Mouse (Mus musculus) stomach, postnatal 0 days (tissue): Measurements from ENCODE around the gene Pgap3. TPM values are rescaled to one million over a fixed set of nuclear protein-coding genes. Genes with fewer than 3 reads are reported as not detected.

Source experiments
- ATAC-seq: fragments of 200-750 bp; cut with Nextera tagmentation; 2 replicates; pipeline ENCODE4 v1.8.0; 2017; ENCODE audit not compliant: low FRiP score, low TSS enrichment
- DNase-seq: peaks from one replicate; pipeline ENCODE4 v3.0.0-alpha.2; 2016; ENCODE audit warnings: low spot score
- H3K27ac ChIP-seq: fragments of 300-500 bp; sonication (generic); replicated peaks from 2 replicates; pipeline ENCODE4 v1.5.1; 2014; ENCODE audit warnings: mild to moderate bottlenecking, control low read depth
- H3K27me3 ChIP-seq: fragments of 300-500 bp; sonication (generic); 2 replicates; pipeline ENCODE4 v1.6.1; 2014; ENCODE audit warnings: low read length; ENCODE audit not compliant: control insufficient read depth, insufficient read depth
- H3K36me3 ChIP-seq: fragments of 300-500 bp; sonication (generic); 2 replicates; pipeline ENCODE4 v1.6.1; 2014; ENCODE audit warnings: low read length, mixed read lengths; ENCODE audit not compliant: control insufficient read depth, insufficient read depth
- H3K4me1 ChIP-seq: fragments of 300-500 bp; sonication (generic); replicated peaks from 2 replicates; pipeline ENCODE4 v1.6.1; 2014; ENCODE audit warnings: antibody characterized with exemption; ENCODE audit not compliant: control insufficient read depth, insufficient read depth
- H3K4me2 ChIP-seq: fragments of 300-500 bp; sonication (generic); replicated peaks from 2 replicates; pipeline ENCODE4 v1.6.1; 2014; ENCODE audit warnings: low read depth, mild to moderate bottlenecking, control low read depth, moderate library complexity
- H3K4me3 ChIP-seq: fragments of 300-500 bp; sonication (generic); 2 replicates; pipeline ENCODE4 v1.5.1; 2014; ENCODE audit warnings: low read depth, low read length, control low read depth
- H3K9ac ChIP-seq: fragments of 300-500 bp; sonication (generic); 2 replicates; pipeline ENCODE4 v1.6.1; 2014; ENCODE audit warnings: mild to moderate bottlenecking, low read length, control low read depth, mixed read lengths
- H3K9me3 ChIP-seq: fragments of 300-500 bp; sonication (generic); 2 replicates; pipeline ENCODE4 v1.6.1; 2016; ENCODE audit warnings: low read length; ENCODE audit not compliant: control insufficient read depth
- CTCF ChIP-seq: IDR thresholded peaks from 2 replicates; pipeline ENCODE4 v1.5.1; 2016; ENCODE audit warnings: antibody characterized with exemption, low read depth, mild to moderate bottlenecking, moderate library complexity
- EP300 ChIP-seq: optimal IDR thresholded peaks from 2 replicates; pipeline ENCODE3; 2016; ENCODE audit warnings: antibody characterized with exemption
- WGBS: fragments of 180-500 bp; shearing (Covaris S2); extraction: QIAGEN DNeasy Blood & Tissue Kit; methylation state at CpG from one replicate; pipeline ENCODE4 v1.1.7; 2014; 5-methylcytosine and 5-hydroxymethylcytosine counted together
- polyA plus RNA-seq: library from polyadenylated mRNA; unstranded; fragments of >200 nt; fragmentation: Nextera tagmentation; extraction: Ambion mirVana; gene quantifications from 2 replicates; pipeline ENCODE4 v1.2.1, GENCODE M21; 2015

Gene Pgap3
- polyA plus RNA-seq, 1 experiment from 2014 or later: 11.0 TPM

GRCm38 (mm10) chr11:98417074-98417473 is 16.8 kb upstream of the Pgap3 start:
- peak; percentile 59 for DNase-seq
- Histone ChIP-seq H3K4me1 (0 out of 2 replicates have a peak, but pooled peaks cover 4% of the 10 kb centered on the region), H3K4me2 (no peak overlapping the region), H3K9me3 (no peaks in the 10 kb centered on the region), H3K4me3 (no peak overlapping the region), H3K36me3 (peaks cover 3% of the 10 kb centered on the region), H3K9ac (no peak overlapping the region), H3K27ac (peak overlapping the region; percentile 45; the same call in 1 of the 2 replicates), H3K27me3 (no peaks in the 10 kb centered on the region)
- 60% methylated on average over 1 of the region's 1 CpGs for WGBS
- ATAC-seq: no peak
- no peak for TF ChIP-seq EP300
- no peak for TF ChIP-seq CTCF

GRCm38 (mm10) chr11:98414162-98414561 is 13.9 kb upstream of the Pgap3 start:
- Histone ChIP-seq H3K27ac (peak overlapping the region; percentile 97; the same call in 1 of the 2 replicates), H3K9me3 (no peaks in the 10 kb centered on the region), H3K9ac (peak overlapping the region; percentile 97), H3K4me3 (peak overlapping the region; percentile 100), H3K27me3 (no peaks in the 10 kb centered on the region), H3K4me1 (peaks cover 7% of the 10 kb centered on the region; the same call in 1 of the 2 replicates), H3K36me3 (no peaks in the 10 kb centered on the region), H3K4me2 (peak overlapping the region; percentile 78)
- 22% methylated on average over 2 of the region's 2 CpGs for WGBS
- no peak for DNase-seq
- no peak for ATAC-seq
- TF ChIP-seq EP300 (no peak), CTCF (no peak)

GRCm38 (mm10) chr11:98413731-98414130 is 13.4 kb upstream of the Pgap3 start:
- peak overlapping the region; percentile 97 for H3K27ac ChIP-seq
- no peaks in the 10 kb centered on the region for H3K36me3 ChIP-seq
- H3K9ac ChIP-seq: peak overlapping the region; percentile 97
- H3K4me1 ChIP-seq: peaks cover 7% of the 10 kb centered on the region; the same call in 1 of the 2 replicates
- H3K4me2 ChIP-seq: peak overlapping the region; percentile 78
- peak overlapping the region; percentile 100 for H3K4me3 ChIP-seq
- DNase-seq (no peak), ATAC-seq (no peak)
- no peaks in the 10 kb centered on the region for H3K9me3 ChIP-seq
- 10% methylated on average over 7 of the region's 7 CpGs for WGBS
- no peak for TF ChIP-seq CTCF
- no peak for TF ChIP-seq EP300
- no peaks in the 10 kb centered on the region for H3K27me3 ChIP-seq

GRCm38 (mm10) chr11:98412797-98413301 is 12.6 kb upstream of the Pgap3 start:
- no peak for TF ChIP-seq EP300
- no peak for TF ChIP-seq CTCF

GRCm38 (mm10) chr11:98412273-98412796 is 12.0 kb upstream of the Pgap3 start, which contains the start of gene Erbb2:
Gene Erbb2, plus strand, starts transcription at chr11:98412470.
- TF ChIP-seq EP300 (no peak), CTCF (no peak)
- peaks cover 7% of the 10 kb centered on the region; the same call in 1 of the 2 replicates for H3K4me1 ChIP-seq
- WGBS: under 1% methylated on average over 33 of the region's 49 CpGs

More at GRCm38 (mm10) chr11:98412797-98413301, 12.6 kb upstream of the Pgap3 start:
- no peaks in the 10 kb centered on the region for H3K36me3 ChIP-seq
- ATAC-seq (peak; percentile 12), DNase-seq (peak; percentile 62)
- H3K9ac ChIP-seq: peak overlapping the region; percentile 97
- H3K4me3 ChIP-seq: peak overlapping the region; percentile 100
- H3K9me3 ChIP-seq: no peaks in the 10 kb centered on the region
- H3K4me2 ChIP-seq: peak overlapping the region; percentile 78
- peak overlapping the region; percentile 97 for H3K27ac ChIP-seq
- H3K27me3 ChIP-seq: no peaks in the 10 kb centered on the region
- peaks cover 7% of the 10 kb centered on the region; the same call in 1 of the 2 replicates for H3K4me1 ChIP-seq
- 1% methylated on average over 37 of the region's 40 CpGs for WGBS

GRCm38 (mm10) chr11:98409341-98409822 is 9.1 kb upstream of the Pgap3 start:
- no peaks in the 10 kb centered on the region for H3K27me3 ChIP-seq
- no peaks in the 10 kb centered on the region for H3K9me3 ChIP-seq
- no peaks in the 10 kb centered on the region for H3K36me3 ChIP-seq
- peak overlapping the region; percentile 36 for H3K4me2 ChIP-seq
- peak; percentile 62 for DNase-seq
- H3K4me1 ChIP-seq: peaks cover 7% of the 10 kb centered on the region; the same call in 1 of the 2 replicates
- no peak for TF ChIP-seq EP300
- no peak for TF ChIP-seq CTCF
- H3K27ac ChIP-seq: peak overlapping the region; percentile 76
- peak; percentile 11; the same call in 1 of the 2 replicates for ATAC-seq
- H3K4me3 ChIP-seq: 0 out of 2 replicates have a peak overlapping the region, but pooled peaks have one; percentile 2
- WGBS: 2% methylated on average over 10 of the region's 10 CpGs
- H3K9ac ChIP-seq: peak overlapping the region; percentile 50

More at GRCm38 (mm10) chr11:98412273-98412796, 12.0 kb upstream of the Pgap3 start, which contains the start of gene Erbb2:
- no peaks in the 10 kb centered on the region for H3K9me3 ChIP-seq
- H3K9ac ChIP-seq: peak within 1 kb of the TSS; percentile 97
- ATAC-seq: peak; percentile 85
- no peaks in the 10 kb centered on the region for H3K27me3 ChIP-seq
- peak within 1 kb of the TSS; percentile 78 for H3K4me2 ChIP-seq
- peak; percentile 97 for DNase-seq
- peak within 1 kb of the TSS; percentile 100 for H3K4me3 ChIP-seq
- peak within 1 kb of the TSS; percentile 97 for H3K27ac ChIP-seq
- H3K36me3 ChIP-seq: no peaks in the 10 kb centered on the region
